Mouse (Mus musculus) heart, embryonic 12.5 days (tissue): Measurements from ENCODE around the gene Rngtt. TPM values are rescaled to one million over a fixed set of nuclear protein-coding genes. Genes with fewer than 3 reads are reported as not detected.
"Not testable (repeated sequence)": the region's sequence is repeated elsewhere in the genome, so short reads cannot be mapped to it uniquely, and the experiment has no call there.

Experiments
- ATAC-seq: fragments of 200-750 bp; cut with Nextera tagmentation; 2 replicates; pipeline ENCODE4 v1.8.0; 2017; ENCODE audit warnings: moderate TSS enrichment, moderate library complexity; ENCODE audit not compliant: insufficient number of reproducible peaks, low FRiP score
- H3K27ac ChIP-seq: fragments of 300-500 bp; sonication (generic); 2 replicates; pipeline ENCODE4 v1.5.1; 2016; ENCODE audit warnings: mild to moderate bottlenecking, moderate library complexity; ENCODE audit not compliant: poor library complexity, severe bottlenecking
- H3K27me3 ChIP-seq: fragments of 300-500 bp; sonication (generic); replicated peaks from 2 replicates; pipeline ENCODE4 v1.6.1; 2016; ENCODE audit warnings: mild to moderate bottlenecking, moderate library complexity
- H3K36me3 ChIP-seq: fragments of 300-500 bp; sonication (generic); 2 replicates; pipeline ENCODE4 v1.6.1; 2016; ENCODE audit warnings: mild to moderate bottlenecking, moderate library complexity
- H3K4me1 ChIP-seq: fragments of 300-500 bp; sonication (generic); replicated peaks from 2 replicates; pipeline ENCODE4 v1.6.1; 2016; ENCODE audit warnings: mild to moderate bottlenecking
- H3K4me2 ChIP-seq: fragments of 300-500 bp; sonication (generic); 2 replicates; pipeline ENCODE4 v1.6.1; 2016; ENCODE audit warnings: mild to moderate bottlenecking, moderate library complexity
- H3K4me3 ChIP-seq: fragments of 300-500 bp; sonication (generic); 2 replicates; pipeline ENCODE4 v1.5.1; 2016; ENCODE audit warnings: mild to moderate bottlenecking
- H3K9ac ChIP-seq: fragments of 300-500 bp; sonication (generic); 2 replicates; pipeline ENCODE4 v1.6.1; 2016; ENCODE audit warnings: mild to moderate bottlenecking, moderate library complexity
- H3K9me3 ChIP-seq: fragments of 300-500 bp; sonication (generic); replicated peaks from 2 replicates; pipeline ENCODE4 v1.6.1; 2016; ENCODE audit warnings: mild to moderate bottlenecking, moderate library complexity
- WGBS: fragments of 180-500 bp; shearing (Covaris S2); methylation state at CpG from one replicate; pipeline ENCODE4 v1.1.7; 2016; 5-methylcytosine and 5-hydroxymethylcytosine counted together
- polyA plus RNA-seq: library from polyadenylated mRNA; unstranded; fragments of >200 nt; fragmentation: Nextera tagmentation; extraction: Ambion mirVana; gene quantifications from 2 replicates; pipeline ENCODE4 v1.2.1, GENCODE M21; 2016

Gene Rngtt
- polyA plus RNA-seq, 1 experiment from 2014 or later: 21.7 TPM

DNA sequence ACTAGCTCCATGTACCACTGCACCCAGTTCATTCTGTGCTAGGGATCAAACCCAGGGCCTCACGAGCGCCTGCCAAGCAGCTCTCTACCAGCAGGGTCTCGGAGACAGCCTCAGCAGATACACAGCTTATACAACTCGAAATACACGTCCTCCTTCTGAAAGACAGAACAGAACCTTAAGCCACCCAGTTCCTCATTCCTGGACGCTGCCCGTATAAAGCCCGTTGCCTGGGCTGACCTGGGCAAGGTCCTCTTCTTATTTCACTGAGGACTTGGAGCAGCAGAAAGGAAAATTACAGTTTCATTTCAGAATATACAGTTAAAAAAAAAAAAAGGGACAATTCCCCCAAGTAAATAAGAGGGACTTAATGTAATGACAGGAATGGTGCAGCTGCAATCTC is 24.7 kb upstream of the Rngtt start:
- H3K9me3 ChIP-seq: no peaks in the 10 kb centered on the region
- H3K4me2 ChIP-seq: no peak overlapping the region
- 85% methylated on average over 8 of the region's 8 CpGs for WGBS
- H3K27me3 ChIP-seq: no peaks in the 10 kb centered on the region
- no peak for ATAC-seq
- no peak overlapping the region for H3K9ac ChIP-seq
- H3K4me3 ChIP-seq: no peak overlapping the region
- H3K4me1 ChIP-seq: peaks cover 3% of the 10 kb centered on the region; the same call in 1 of the 2 replicates
- no peaks in the 10 kb centered on the region for H3K36me3 ChIP-seq
- H3K27ac ChIP-seq: no peak overlapping the region

DNA sequence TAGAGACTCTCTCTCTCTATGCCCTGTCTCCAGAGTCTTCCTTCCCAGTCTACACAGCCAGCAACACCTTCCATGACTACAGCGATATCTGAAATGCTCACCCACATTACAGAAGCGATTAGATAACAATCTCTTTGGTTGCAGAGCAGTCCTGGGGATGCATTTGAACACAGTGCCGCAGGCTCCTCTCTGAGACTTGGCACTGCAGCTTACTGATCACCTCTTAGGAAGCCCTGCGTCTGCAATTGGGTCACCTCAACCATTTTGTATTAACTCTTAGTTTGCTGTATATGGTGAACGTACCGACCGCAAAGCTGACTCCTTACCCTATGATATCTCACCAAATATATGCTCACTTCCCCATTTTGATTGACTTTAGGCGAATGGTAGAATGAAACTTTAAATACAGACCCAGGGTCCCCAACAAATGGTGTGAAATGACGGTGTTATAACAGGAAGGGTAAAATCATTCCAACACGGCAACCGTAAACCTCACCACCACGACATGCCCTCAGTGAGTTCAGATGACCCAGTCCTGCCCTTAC is 20.9 kb upstream of the Rngtt start:
- Histone ChIP-seq H3K36me3 (no peaks in the 10 kb centered on the region), H3K27ac (no peak overlapping the region), H3K4me2 (peak overlapping the region; percentile 23), H3K27me3 (0 out of 2 replicates have a peak, but pooled peaks cover 5% of the 10 kb centered on the region), H3K9me3 (no peaks in the 10 kb centered on the region), H3K4me1 (peaks cover 3% of the 10 kb centered on the region; the same call in 1 of the 2 replicates), H3K9ac (no peak overlapping the region), H3K4me3 (no peak overlapping the region)
- WGBS: 78% methylated on average over 12 of the region's 12 CpGs
- no peak for ATAC-seq

DNA sequence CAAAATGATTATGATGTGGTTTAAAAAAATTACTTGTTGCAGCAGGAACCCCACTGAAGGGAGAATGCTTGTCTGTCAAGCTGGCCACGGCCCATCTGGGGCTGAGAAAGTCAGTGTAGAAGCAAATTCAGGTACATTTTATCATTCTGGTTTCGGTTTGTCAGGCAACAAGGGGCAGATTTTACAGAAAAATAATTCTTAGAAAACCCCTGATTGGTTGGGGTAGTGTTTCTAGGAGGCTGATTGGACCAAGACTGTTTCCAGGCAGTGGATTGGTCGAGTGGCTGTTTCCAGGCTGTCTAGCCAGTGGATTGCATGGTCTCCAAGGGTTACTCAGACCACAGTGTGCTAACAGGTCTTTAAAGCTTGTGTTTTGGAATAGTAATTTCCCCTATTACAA is 20.1 kb upstream of the Rngtt start, which contains the start of gene Pnrc1:
Gene Pnrc1 (minus strand): TSS at position 162 of the 400 bp plus-strand sequence.
- ATAC-seq: 0 out of 2 replicates have a peak, but pooled peaks have one; percentile 77
- Histone ChIP-seq H3K9me3 (no peaks in the 10 kb centered on the region), H3K9ac (no peak within 1 kb of the TSS), H3K36me3 (no peaks in the 10 kb centered on the region), H3K4me3 (no peak within 1 kb of the TSS), H3K27me3 (0 out of 2 replicates have a peak, but pooled peaks cover 5% of the 10 kb centered on the region), H3K4me1 (no peaks in the 10 kb centered on the region), H3K27ac (no peak within 1 kb of the TSS), H3K4me2 (peak within 1 kb of the TSS; percentile 23)
- 59% methylated on average over 3 of the region's 3 CpGs for whole genome bisulfite sequencing

DNA sequence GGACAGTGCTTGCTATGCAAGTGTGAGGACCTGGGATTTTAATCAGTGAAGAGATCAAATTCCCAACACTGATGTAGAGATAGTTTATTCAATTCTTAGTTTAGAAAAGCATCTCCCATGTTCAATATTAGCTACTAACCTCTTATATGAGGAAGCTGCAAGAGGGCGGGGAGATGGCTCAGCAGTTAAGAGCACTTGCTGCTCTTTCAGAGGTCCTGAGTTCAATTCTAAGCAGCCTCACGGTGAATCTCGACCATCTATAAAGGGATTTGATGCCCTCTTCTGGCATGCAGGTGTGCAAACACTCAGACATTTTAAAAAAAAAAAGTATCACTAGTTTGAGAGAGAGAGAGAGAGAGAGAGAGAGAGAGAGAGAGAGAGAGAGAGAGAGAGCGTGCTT is 19.2 kb upstream of the Rngtt start:
- no peaks in the 10 kb centered on the region for H3K9me3 ChIP-seq
- H3K27me3 ChIP-seq: 0 out of 2 replicates have a peak, but pooled peaks cover 5% of the 10 kb centered on the region
- no peaks in the 10 kb centered on the region for H3K36me3 ChIP-seq
- H3K9ac ChIP-seq: no peak overlapping the region
- H3K4me3 ChIP-seq: no peak overlapping the region
- WGBS: 55% methylated on average over 4 of the region's 4 CpGs
- no peaks in the 10 kb centered on the region for H3K4me1 ChIP-seq
- ATAC-seq: no peak
- no peak overlapping the region for H3K27ac ChIP-seq
- H3K4me2 ChIP-seq: no peak overlapping the region

DNA sequence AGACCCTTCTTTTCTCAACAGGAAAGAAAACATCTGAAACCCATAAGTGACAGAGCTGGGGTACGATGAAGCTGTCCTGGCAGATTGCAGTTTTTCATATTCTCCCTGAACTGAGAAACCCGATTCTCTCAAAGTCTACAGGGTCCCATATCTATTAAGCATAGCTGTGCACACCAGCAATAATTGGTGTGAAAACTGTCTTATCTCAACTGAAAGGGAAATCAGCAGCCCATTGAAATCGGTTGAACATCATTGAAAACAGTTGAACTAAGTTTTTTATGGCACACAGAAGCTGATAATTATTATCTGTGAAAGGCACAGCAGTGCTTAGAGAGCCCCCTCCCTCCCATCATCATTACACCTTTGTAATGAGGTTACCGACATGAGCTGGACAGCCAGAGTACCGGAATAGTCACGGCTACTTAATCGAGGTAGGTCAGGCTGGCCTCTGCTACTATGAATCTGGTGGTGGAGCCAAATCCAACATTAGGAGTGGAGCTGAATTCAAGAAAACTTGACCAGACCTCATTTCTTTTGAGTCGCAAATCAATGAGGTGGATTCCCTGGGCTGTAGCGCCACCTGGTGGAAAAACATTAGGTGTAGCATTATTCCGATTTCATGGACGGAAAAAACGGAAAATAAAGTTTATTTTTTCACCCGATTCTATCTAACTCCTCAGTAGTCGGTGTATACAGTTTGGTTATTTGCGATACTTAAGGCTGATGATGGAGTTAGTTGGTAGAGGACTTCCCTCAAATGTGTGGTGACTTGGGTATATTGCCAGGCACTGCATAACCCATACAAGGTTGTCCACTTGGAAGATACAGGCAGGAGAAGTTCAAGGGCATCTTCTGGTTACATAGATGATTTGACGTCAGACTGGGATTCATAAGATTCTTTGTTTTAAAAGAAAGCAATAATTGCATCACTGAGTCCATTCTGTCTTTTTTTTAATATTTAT is 17.4 kb upstream of the Rngtt start:
- Histone ChIP-seq H3K4me2 (peak overlapping the region; percentile 44), H3K27me3 (0 out of 2 replicates have a peak, but pooled peaks cover 5% of the 10 kb centered on the region), H3K36me3 (no peaks in the 10 kb centered on the region), H3K9me3 (no peaks in the 10 kb centered on the region), H3K4me1 (no peaks in the 10 kb centered on the region), H3K9ac (no peak overlapping the region), H3K27ac (no peak overlapping the region), H3K4me3 (no peak overlapping the region)
- ATAC-seq: no peak
- 21% methylated on average over 16 of the region's 16 CpGs for WGBS

DNA sequence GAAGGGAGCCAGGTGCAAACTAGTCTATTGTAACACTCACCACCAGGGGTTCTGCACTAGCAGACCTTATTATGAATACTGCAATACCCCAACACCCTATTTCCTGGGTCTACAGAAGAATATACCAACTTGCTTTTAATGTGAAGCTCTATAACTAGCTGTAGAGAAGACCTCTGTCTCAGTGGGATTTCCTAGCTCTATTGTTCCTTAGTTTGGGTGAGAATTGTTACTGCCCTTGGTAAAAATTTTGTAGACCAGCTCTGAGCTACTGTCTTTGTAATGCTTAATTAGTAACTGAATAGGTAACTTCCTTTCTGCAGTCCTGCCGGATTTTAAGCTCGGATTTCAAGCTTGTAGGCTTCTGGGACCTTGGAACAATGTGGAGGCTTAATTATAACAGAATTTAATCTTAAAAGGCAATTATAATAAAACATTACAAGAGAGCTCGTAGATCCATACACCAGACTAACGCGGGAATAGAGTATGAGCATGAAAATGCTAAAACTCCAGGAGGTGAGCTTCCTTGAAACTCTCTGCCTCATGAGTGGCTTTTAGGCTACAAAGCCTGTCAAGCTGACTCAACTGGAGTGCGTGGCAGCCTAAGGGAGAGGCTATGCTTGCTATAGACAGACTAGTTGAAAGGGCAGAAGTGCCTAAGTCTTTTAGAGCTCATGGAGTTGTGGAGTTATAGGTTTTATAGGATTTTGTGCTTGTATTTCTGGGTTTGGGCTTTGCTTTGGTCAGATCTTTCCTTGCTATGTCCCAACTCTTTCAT is 9.0 kb upstream of the Rngtt start:
- not testable (repeated sequence) for H3K9ac ChIP-seq, ATAC-seq, H3K27me3 ChIP-seq, H3K27ac ChIP-seq, H3K4me2 ChIP-seq, H3K4me3 ChIP-seq, H3K4me1 ChIP-seq, H3K36me3 ChIP-seq
- peaks cover 22% of the 10 kb centered on the region for H3K9me3 ChIP-seq
- WGBS: 84% methylated on average over 6 of the region's 6 CpGs

DNA sequence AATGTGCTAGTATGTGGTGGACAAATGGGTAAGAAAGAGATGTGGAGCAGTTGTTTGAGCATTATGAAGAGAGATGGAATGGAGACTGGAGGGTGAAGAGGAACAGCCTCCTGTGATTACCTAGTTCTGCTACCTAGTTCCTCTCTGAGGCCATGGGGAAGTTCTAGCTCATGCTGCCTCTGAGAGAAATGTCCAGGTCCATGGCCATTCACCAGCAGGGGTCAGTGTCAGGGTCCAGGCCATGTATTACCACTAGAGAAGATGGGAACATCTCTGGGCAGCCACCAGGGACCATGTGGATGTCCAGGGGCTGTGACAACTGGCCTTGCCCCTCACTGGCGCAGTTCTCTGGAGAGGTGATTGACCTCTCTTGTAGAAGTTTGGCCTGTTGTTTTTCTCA is 7.1 kb upstream of the Rngtt start:
- no peak overlapping the region for H3K4me3 ChIP-seq
- ATAC-seq: no peak

DNA sequence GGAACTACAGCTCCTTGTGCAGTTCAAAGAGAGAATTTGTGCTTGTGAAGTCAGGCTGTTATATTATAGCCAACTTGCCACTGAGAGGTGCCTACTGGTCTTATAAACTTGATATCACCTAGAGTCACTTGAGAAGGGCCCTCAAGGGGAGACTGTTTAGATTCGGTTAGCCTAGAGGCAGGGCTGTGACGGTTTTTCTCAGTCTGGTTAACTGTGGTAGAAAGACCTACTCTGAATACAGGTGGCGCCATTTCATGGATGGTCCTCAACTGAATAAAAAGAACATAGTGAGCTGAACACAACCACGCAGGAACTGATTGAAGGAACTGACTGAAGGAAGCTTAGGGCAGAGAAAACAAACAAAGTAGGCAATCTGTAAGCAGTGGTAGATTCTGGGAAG is 3.0 kb upstream of the Rngtt start:
- Histone ChIP-seq H3K4me1 (peaks cover 5% of the 10 kb centered on the region; the same call in 1 of the 2 replicates), H3K9me3 (peaks cover 11% of the 10 kb centered on the region), H3K4me3 (no peak overlapping the region), H3K27ac (no peak overlapping the region), H3K36me3 (no peaks in the 10 kb centered on the region), H3K27me3 (no peaks in the 10 kb centered on the region), H3K4me2 (no peak overlapping the region), H3K9ac (no peak overlapping the region)
- no peak for ATAC-seq
- WGBS: 70% methylated on average over 4 of the region's 4 CpGs

More for the DNA sequence above, 7.1 kb upstream of the Rngtt start:
- Histone ChIP-seq H3K27ac (no peak overlapping the region), H3K9me3 (peaks cover 22% of the 10 kb centered on the region), H3K36me3 (no peaks in the 10 kb centered on the region), H3K27me3 (no peaks in the 10 kb centered on the region), H3K4me2 (no peak overlapping the region), H3K4me1 (no peaks in the 10 kb centered on the region), H3K9ac (no peak overlapping the region)
- WGBS: 96% methylated on average over 1 of the region's 1 CpGs

DNA sequence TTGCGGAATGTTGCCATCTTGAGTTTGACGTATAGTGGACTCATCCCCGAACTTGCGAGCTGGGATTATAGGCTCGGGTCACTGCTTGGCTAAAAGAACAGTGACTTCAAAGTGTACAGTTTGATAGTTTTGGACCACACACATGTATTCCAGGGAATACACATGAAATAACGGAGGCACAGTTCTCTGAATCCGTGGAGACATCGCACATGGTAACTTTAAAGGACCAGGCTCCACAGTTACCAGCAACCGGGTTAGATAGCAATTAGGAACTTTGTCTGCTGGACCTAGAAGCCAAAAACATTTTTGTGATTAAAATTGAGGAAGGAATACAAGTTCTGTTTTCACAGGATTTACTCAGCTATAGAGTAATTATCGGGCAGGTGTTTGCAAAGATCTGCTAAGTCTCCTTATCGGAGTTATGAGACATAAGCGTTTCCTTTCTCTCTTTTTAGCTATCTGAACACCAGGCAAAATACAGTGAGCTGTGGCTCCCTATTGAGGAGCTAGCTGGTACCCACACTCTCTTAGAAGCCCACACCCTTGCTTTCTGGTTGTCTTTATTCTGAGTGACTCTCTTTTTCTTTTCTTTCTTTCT is 828 bp downstream of the Rngtt start:
- 15% methylated on average over 12 of the region's 12 CpGs for WGBS
- no peak overlapping the region for H3K27ac ChIP-seq

DNA sequence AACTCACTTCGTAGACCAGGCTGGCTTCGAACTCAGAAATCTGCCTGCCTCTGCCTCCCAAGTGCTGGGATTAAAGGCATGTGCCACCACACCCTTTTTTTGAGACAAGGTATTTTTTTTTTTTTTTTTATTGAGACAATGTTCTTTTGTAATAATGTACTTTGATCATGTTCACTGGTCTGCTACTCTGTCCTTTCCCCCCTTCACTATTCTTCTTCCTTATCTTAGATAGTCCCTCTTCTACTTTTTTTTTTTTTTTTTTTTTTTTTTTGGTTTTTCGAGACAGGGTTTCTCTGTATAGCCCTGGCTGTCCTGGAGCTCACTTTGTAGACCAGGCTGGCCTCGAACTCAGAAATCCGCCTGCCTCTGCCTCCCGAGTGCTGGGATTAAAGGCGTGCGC is 4.0 kb downstream of the Rngtt start:
- not testable (repeated sequence) for ATAC-seq, H3K9me3 ChIP-seq, H3K36me3 ChIP-seq, H3K27ac ChIP-seq, H3K9ac ChIP-seq, H3K4me1 ChIP-seq, H3K4me3 ChIP-seq, H3K27me3 ChIP-seq, H3K4me2 ChIP-seq
- WGBS: 96% methylated on average over 7 of the region's 8 CpGs

More for the DNA sequence above, 828 bp downstream of the Rngtt start:
- Histone ChIP-seq H3K4me3 (peak overlapping the region; percentile 91), H3K27me3 (no peaks in the 10 kb centered on the region), H3K36me3 (no peaks in the 10 kb centered on the region), H3K4me1 (peaks cover 5% of the 10 kb centered on the region; the same call in 1 of the 2 replicates), H3K9me3 (no peaks in the 10 kb centered on the region), H3K9ac (peak overlapping the region; percentile 89), H3K4me2 (peak overlapping the region; percentile 75)
- no peak for ATAC-seq
